Mouse (Mus musculus): ENCODE measurements at regions not wholly inside any gene's neighbourhood (a gene's known extent, or its start where the extent isn't known, plus 50 kb on each side); places are given as distances from the start of the nearest gene placed in this dataset.

DNA sequence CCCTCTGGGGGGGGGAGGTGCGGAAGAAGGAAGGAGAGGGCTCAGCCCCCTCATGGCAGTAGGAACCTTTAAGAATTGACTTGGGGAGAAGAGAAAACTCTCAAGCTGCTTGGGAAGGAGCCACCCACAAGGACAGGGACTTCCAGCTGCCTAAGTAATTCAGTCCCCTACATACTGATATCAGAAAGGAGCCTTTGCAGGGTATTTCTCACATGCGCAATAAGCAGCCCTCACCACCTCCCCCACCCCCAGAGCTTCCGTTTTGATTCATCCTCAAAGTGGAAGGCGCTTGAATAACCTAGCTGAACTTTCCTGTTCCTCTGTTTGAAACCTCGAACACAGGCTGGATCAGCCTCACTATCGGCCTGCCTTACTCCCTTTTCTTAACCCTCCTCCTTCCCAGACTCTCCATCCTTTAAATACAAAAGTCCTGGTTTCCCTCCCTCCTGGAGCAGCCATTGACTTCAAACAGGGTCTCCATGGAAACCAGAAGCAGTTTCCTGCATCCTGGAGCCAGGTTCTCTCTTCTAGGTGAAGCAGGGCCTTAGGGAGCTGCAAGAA is 104.5 kb upstream of the Gap43 start:
- TF ChIP-seq CTCF (IDR thresholded peaks at IDR 0.05; ENCODE audit: borderline replicate concordance, extremely low read depth, insufficient read depth, insufficient read length) (no peak), POLR2A (IDR thresholded peaks at IDR 0.05; ENCODE audit: borderline replicate concordance, extremely low read depth, insufficient read depth, insufficient read length, poor library complexity, severe bottlenecking) (no peak)
